Mouse (Mus musculus) midbrain, embryonic 15.5 days (tissue): ENCODE measurements around the gene Socs3. TPM values are rescaled to one million over a fixed set of nuclear protein-coding genes. Genes with fewer than 3 reads are reported as not detected.
A peak's percentile ranks its signal among the peaks of the same experiment; 100 is the strongest.

Experiments
- ATAC-seq: fragments of 200-750 bp; cut with Nextera tagmentation; replicated peaks from 2 replicates; pipeline ENCODE4 v1.8.0; 2017; ENCODE audit warnings: moderate TSS enrichment
- H3K27ac ChIP-seq: fragments of 300-500 bp; sonication (generic); 2 replicates; pipeline ENCODE4 v1.5.1; 2015; ENCODE audit warnings: mild to moderate bottlenecking, inconsistent platforms
- H3K27me3 ChIP-seq: fragments of 300-500 bp; sonication (generic); replicated peaks from 2 replicates; pipeline ENCODE4 v1.6.1; 2015; ENCODE audit warnings: inconsistent platforms
- H3K36me3 ChIP-seq: fragments of 300-500 bp; sonication (generic); replicated peaks from 2 replicates; pipeline ENCODE4 v1.6.1; 2015; ENCODE audit warnings: inconsistent platforms
- H3K4me1 ChIP-seq: fragments of 300-500 bp; sonication (generic); 2 replicates; pipeline ENCODE4 v1.6.1; 2015; ENCODE audit warnings: inconsistent platforms
- H3K4me2 ChIP-seq: fragments of 300-500 bp; sonication (generic); 2 replicates; pipeline ENCODE4 v1.6.1; 2015; ENCODE audit warnings: inconsistent platforms, mild to moderate bottlenecking, moderate library complexity
- H3K4me3 ChIP-seq: fragments of 300-500 bp; sonication (generic); 2 replicates; pipeline ENCODE4 v1.5.1; 2015; ENCODE audit warnings: mild to moderate bottlenecking, inconsistent platforms
- H3K9ac ChIP-seq: fragments of 300-500 bp; sonication (generic); 2 replicates; pipeline ENCODE4 v1.6.1; 2015; ENCODE audit warnings: mild to moderate bottlenecking, inconsistent platforms
- H3K9me3 ChIP-seq: fragments of 300-500 bp; sonication (generic); 2 replicates; pipeline ENCODE4 v1.6.1; 2016; ENCODE audit warnings: inconsistent platforms
- WGBS: fragments of 180-500 bp; shearing (Covaris S2); methylation state at CpG from one replicate; pipeline ENCODE4 v1.1.7; 2015; ENCODE audit warnings: mixed read lengths; 5-methylcytosine and 5-hydroxymethylcytosine counted together
- polyA plus RNA-seq: library from polyadenylated mRNA; unstranded; fragments of >200 nt; fragmentation: Nextera tagmentation; extraction: Ambion mirVana; gene quantifications from 2 replicates; pipeline ENCODE4 v1.2.1, GENCODE M21; 2015

Gene Socs3
- polyA plus RNA-seq, 1 experiment from 2014 or later = 8.7 TPM

GRCm38 (mm10) chr11:117993190-117994175 lies 23.6 kb upstream of the Socs3 start:
- H3K4me2 ChIP-seq = no peak overlapping the region
- no peak overlapping the region for H3K27ac ChIP-seq
- no peak overlapping the region for H3K9ac ChIP-seq
- H3K27me3 ChIP-seq = no peaks in the 10 kb centered on the region
- WGBS = 82% methylated on average over 14 of the region's 14 CpGs
- peaks cover 53% of the 10 kb centered on the region for H3K4me1 ChIP-seq
- no peaks in the 10 kb centered on the region for H3K9me3 ChIP-seq
- ATAC-seq = no peak
- no peaks in the 10 kb centered on the region for H3K36me3 ChIP-seq
- no peak overlapping the region for H3K4me3 ChIP-seq

GRCm38 (mm10) chr11:117991502-117992470 lies 21.9 kb upstream of the Socs3 start:
- 47% methylated on average over 9 of the region's 9 CpGs for WGBS
- Histone ChIP-seq H3K27me3 (no peaks in the 10 kb centered on the region), H3K9ac (no peak overlapping the region), H3K9me3 (no peaks in the 10 kb centered on the region), H3K4me2 (no peak overlapping the region), H3K36me3 (no peaks in the 10 kb centered on the region), H3K4me1 (peaks cover 66% of the 10 kb centered on the region), H3K4me3 (no peak overlapping the region), H3K27ac (no peak overlapping the region)
- no peak for ATAC-seq

GRCm38 (mm10) chr11:117989926-117990325 lies 20.1 kb upstream of the Socs3 start:
- no peak overlapping the region for H3K27ac ChIP-seq
- no peak for ATAC-seq
- WGBS = 41% methylated on average over 10 of the region's 10 CpGs
- H3K4me1 ChIP-seq = peaks cover 61% of the 10 kb centered on the region
- no peaks in the 10 kb centered on the region for H3K36me3 ChIP-seq
- no peak overlapping the region for H3K4me2 ChIP-seq
- H3K9me3 ChIP-seq = no peaks in the 10 kb centered on the region
- H3K9ac ChIP-seq = no peak overlapping the region
- no peaks in the 10 kb centered on the region for H3K27me3 ChIP-seq
- no peak overlapping the region for H3K4me3 ChIP-seq

GRCm38 (mm10) chr11:117989241-117989640 lies 19.4 kb upstream of the Socs3 start:
- no peaks in the 10 kb centered on the region for H3K36me3 ChIP-seq
- H3K9ac ChIP-seq = no peak overlapping the region
- no peak overlapping the region for H3K4me3 ChIP-seq
- WGBS = 87% methylated on average over 4 of the region's 4 CpGs
- no peak overlapping the region for H3K4me2 ChIP-seq
- no peaks in the 10 kb centered on the region for H3K27me3 ChIP-seq
- ATAC-seq = no peak
- peaks cover 55% of the 10 kb centered on the region for H3K4me1 ChIP-seq
- no peak overlapping the region for H3K27ac ChIP-seq
- no peaks in the 10 kb centered on the region for H3K9me3 ChIP-seq

- Histone ChIP-seq H3K27ac (no peak overlapping the region), H3K9me3 (no peaks in the 10 kb centered on the region), H3K4me3 (peak overlapping the region; percentile 99), H3K36me3 (no peaks in the 10 kb centered on the region), H3K4me1 (peaks cover 54% of the 10 kb centered on the region), H3K27me3 (no peaks in the 10 kb centered on the region), H3K9ac (peak overlapping the region; percentile 92), H3K4me2 (peak overlapping the region; percentile 88)
- 72% methylated on average over 4 of the region's 4 CpGs for WGBS
- ATAC-seq = no peak
Measured at GRCm38 (mm10) chr11:117987968-117988367, 18.1 kb upstream of the Socs3 start.

GRCm38 (mm10) chr11:117987032-117987451 lies 17.2 kb upstream of the Socs3 start:
- Histone ChIP-seq H3K27ac (peak overlapping the region; percentile 89), H3K4me2 (peak overlapping the region; percentile 88), H3K9ac (peak overlapping the region; percentile 92), H3K36me3 (no peaks in the 10 kb centered on the region), H3K4me3 (peak overlapping the region; percentile 99), H3K4me1 (peaks cover 54% of the 10 kb centered on the region), H3K9me3 (no peaks in the 10 kb centered on the region), H3K27me3 (no peaks in the 10 kb centered on the region)
- ATAC-seq = peak; percentile 72
- WGBS = under 1% methylated on average over 32 of the region's 32 CpGs

- WGBS = 6% methylated on average over 51 of the region's 51 CpGs
- Histone ChIP-seq H3K27me3 (no peaks in the 10 kb centered on the region), H3K27ac (peak within 1 kb of the TSS; percentile 89), H3K36me3 (no peaks in the 10 kb centered on the region), H3K4me2 (peak within 1 kb of the TSS; percentile 88), H3K9ac (peak within 1 kb of the TSS; percentile 92), H3K9me3 (no peaks in the 10 kb centered on the region), H3K4me1 (peaks cover 50% of the 10 kb centered on the region), H3K4me3 (peak within 1 kb of the TSS; percentile 99)
- peak; percentile 92 for ATAC-seq
Measured at GRCm38 (mm10) chr11:117986126-117987031, 16.5 kb upstream of the Socs3 start, which contains the start of gene Pgs1. Pgs1 (plus strand) TSS chr11:117986292.

- ATAC-seq = no peak
- Histone ChIP-seq H3K9me3 (no peaks in the 10 kb centered on the region), H3K27ac (no peak overlapping the region), H3K4me1 (peaks cover 24% of the 10 kb centered on the region), H3K4me3 (no peak overlapping the region), H3K27me3 (no peaks in the 10 kb centered on the region), H3K4me2 (no peak overlapping the region), H3K9ac (no peak overlapping the region), H3K36me3 (no peaks in the 10 kb centered on the region)
- 72% methylated on average over 7 of the region's 7 CpGs for WGBS
Measured at GRCm38 (mm10) chr11:117983770-117984169, 13.9 kb upstream of the Socs3 start.

GRCm38 (mm10) chr11:117982426-117982825 lies 12.6 kb upstream of the Socs3 start:
- no peak for ATAC-seq
- Histone ChIP-seq H3K36me3 (no peaks in the 10 kb centered on the region), H3K4me1 (peaks cover 11% of the 10 kb centered on the region), H3K9ac (no peak overlapping the region), H3K27me3 (no peaks in the 10 kb centered on the region), H3K4me3 (no peak overlapping the region), H3K4me2 (no peak overlapping the region), H3K27ac (no peak overlapping the region), H3K9me3 (no peaks in the 10 kb centered on the region)
- WGBS = 79% methylated on average over 5 of the region's 5 CpGs

GRCm38 (mm10) chr11:117979388-117979787 lies 9.5 kb upstream of the Socs3 start:
- no peak overlapping the region for H3K4me2 ChIP-seq
- peaks cover 23% of the 10 kb centered on the region for H3K4me1 ChIP-seq
- H3K9ac ChIP-seq = no peak overlapping the region
- no peaks in the 10 kb centered on the region for H3K36me3 ChIP-seq
- H3K27ac ChIP-seq = no peak overlapping the region
- 77% methylated on average over 7 of the region's 7 CpGs for WGBS
- no peak overlapping the region for H3K4me3 ChIP-seq
- H3K9me3 ChIP-seq = no peaks in the 10 kb centered on the region
- 0 out of 2 replicates have a peak, but pooled peaks cover 4% of the 10 kb centered on the region for H3K27me3 ChIP-seq
- ATAC-seq = no peak

- Histone ChIP-seq H3K9ac (no peak overlapping the region), H3K27ac (no peak overlapping the region), H3K4me1 (peaks cover 27% of the 10 kb centered on the region), H3K4me3 (no peak overlapping the region), H3K27me3 (0 out of 2 replicates have a peak, but pooled peaks cover 4% of the 10 kb centered on the region), H3K36me3 (no peaks in the 10 kb centered on the region), H3K9me3 (no peaks in the 10 kb centered on the region), H3K4me2 (no peak overlapping the region)
- WGBS = 63% methylated on average over 4 of the region's 5 CpGs
- no peak for ATAC-seq
Measured at GRCm38 (mm10) chr11:117977694-117978360, 8.0 kb upstream of the Socs3 start.
